Mouse (Mus musculus) MN1 (cell line): Measurements from ENCODE around the gene Nup54.

Experiments used
- DNase-seq: peaks from one replicate; pipeline ENCODE4 v3.0.0-alpha.2; 2016; ENCODE audit warnings: low spot score

Gene Nup54

GRCm38 (mm10) chr5:92413271-92413981 is 21.6 kb downstream of the Nup54 start:
- no peak for DNase-seq

GRCm38 (mm10) chr5:92411461-92412140 is 23.4 kb downstream of the Nup54 start:
- no peak for DNase-seq

GRCm38 (mm10) chr5:92410486-92410885 is 24.5 kb downstream of the Nup54 start:
- DNase-seq, result no peak

- no peak for DNase-seq
These were observed 25.5 kb downstream of the Nup54 start for GRCm38 (mm10) chr5:92409361-92410155.

GRCm38 (mm10) chr5:92404400-92404678 is 30.7 kb downstream of the Nup54 start:
- no peak for DNase-seq

GRCm38 (mm10) chr5:92403562-92404399 is 31.2 kb downstream of the Nup54 start:
- DNase-seq, result no peak

GRCm38 (mm10) chr5:92402816-92403215 is 32.2 kb downstream of the Nup54 start:
- no peak for DNase-seq

- DNase-seq, result peak; percentile 90
These were observed 36.9 kb downstream of the Nup54 start for GRCm38 (mm10) chr5:92398153-92398552.

- no peak for DNase-seq
These were observed 38.5 kb downstream of the Nup54 start for GRCm38 (mm10) chr5:92396476-92396875.

- no peak for DNase-seq
These were observed 39.3 kb downstream of the Nup54 start for GRCm38 (mm10) chr5:92395764-92396163.

GRCm38 (mm10) chr5:92393863-92394262 is 41.2 kb downstream of the Nup54 start:
- DNase-seq, result no peak

- no peak for DNase-seq
These were observed 42.5 kb downstream of the Nup54 start for GRCm38 (mm10) chr5:92392542-92392941.

GRCm38 (mm10) chr5:92390615-92391014 is 44.4 kb downstream of the Nup54 start:
- DNase-seq, result no peak

- DNase-seq, result no peak
These were observed 45.0 kb downstream of the Nup54 start for GRCm38 (mm10) chr5:92389977-92390376.

- peak; percentile 31 for DNase-seq
These were observed 47.6 kb downstream of the Nup54 start for GRCm38 (mm10) chr5:92387433-92387832.

- DNase-seq, result no peak
These were observed 48.4 kb downstream of the Nup54 start for GRCm38 (mm10) chr5:92386643-92387042.

GRCm38 (mm10) chr5:92386102-92386501 is 48.9 kb downstream of the Nup54 start:
- no peak for DNase-seq

- no peak for DNase-seq
These were observed 50.2 kb downstream of the Nup54 start for GRCm38 (mm10) chr5:92384855-92385254.

- peak; percentile 71 for DNase-seq
These were observed 51.3 kb downstream of the Nup54 start for GRCm38 (mm10) chr5:92383747-92384146.

- DNase-seq, result no peak
These were observed 52.7 kb downstream of the Nup54 start for GRCm38 (mm10) chr5:92382349-92382679.

- DNase-seq, result peak; percentile 82
These were observed 53.3 kb downstream of the Nup54 start for GRCm38 (mm10) chr5:92381550-92382348.
